Mouse (Mus musculus) lung, embryonic 14.5 days (tissue): ENCODE data around the gene Pax5. TPM values are rescaled to one million over a fixed set of nuclear protein-coding genes. Genes with fewer than 3 reads are reported as not detected.

Experiments
- ATAC-seq: fragments of 200-750 bp; cut with Nextera tagmentation; 2 replicates; pipeline ENCODE4 v1.8.0; 2017; ENCODE audit warnings: mild to moderate bottlenecking, moderate TSS enrichment, moderate library complexity; ENCODE audit not compliant: insufficient read depth
- DNase-seq: peaks from one replicate; pipeline ENCODE4 v3.0.0-alpha.2; 2015
- H3K27ac ChIP-seq: fragments of 300-500 bp; sonication (generic); 2 replicates; pipeline ENCODE4 v1.5.1; 2014; ENCODE audit warnings: low read depth, mild to moderate bottlenecking, moderate library complexity
- H3K27me3 ChIP-seq: fragments of 300-500 bp; sonication (generic); 2 replicates; pipeline ENCODE4 v1.6.1; 2014; ENCODE audit warnings: low read length, control low read depth; ENCODE audit not compliant: insufficient read depth
- H3K36me3 ChIP-seq: fragments of 300-500 bp; sonication (generic); 2 replicates; pipeline ENCODE4 v1.6.1; 2014; ENCODE audit warnings: control low read depth; ENCODE audit not compliant: insufficient read depth
- H3K4me1 ChIP-seq: fragments of 300-500 bp; sonication (generic); 2 replicates; pipeline ENCODE4 v1.6.1; 2014; ENCODE audit warnings: antibody characterized with exemption, control low read depth; ENCODE audit not compliant: insufficient read depth
- H3K4me2 ChIP-seq: fragments of 300-500 bp; sonication (generic); 2 replicates; pipeline ENCODE4 v1.6.1; 2014; ENCODE audit warnings: mild to moderate bottlenecking
- H3K4me3 ChIP-seq: fragments of 300-500 bp; sonication (generic); 2 replicates; pipeline ENCODE4 v1.5.1; 2014; ENCODE audit warnings: low read depth, low read length
- H3K9ac ChIP-seq: fragments of 300-500 bp; sonication (generic); 2 replicates; pipeline ENCODE4 v1.6.1; 2014
- H3K9me3 ChIP-seq: fragments of 300-500 bp; sonication (generic); 2 replicates; pipeline ENCODE4 v1.6.1; 2016; ENCODE audit warnings: low read depth, low read length, control low read depth
- CTCF ChIP-seq: IDR thresholded peaks from 2 replicates; pipeline ENCODE4 v1.5.1; 2016; ENCODE audit warnings: antibody characterized with exemption, low read depth
- WGBS: fragments of 180-500 bp; shearing (Covaris S2); extraction: QIAGEN DNeasy Blood & Tissue Kit; methylation state at CpG from one replicate; pipeline ENCODE4 v1.1.7; 2014; 5-methylcytosine and 5-hydroxymethylcytosine counted together
- polyA plus RNA-seq: library from polyadenylated mRNA; unstranded; fragments of >200 nt; fragmentation: Nextera tagmentation; extraction: Ambion mirVana; gene quantifications from 2 replicates; pipeline ENCODE4 v1.2.1, GENCODE M21; 2014

The Pax5 gene
- polyA plus RNA-seq, 1 experiment from 2014 or later = not detected

DNA sequence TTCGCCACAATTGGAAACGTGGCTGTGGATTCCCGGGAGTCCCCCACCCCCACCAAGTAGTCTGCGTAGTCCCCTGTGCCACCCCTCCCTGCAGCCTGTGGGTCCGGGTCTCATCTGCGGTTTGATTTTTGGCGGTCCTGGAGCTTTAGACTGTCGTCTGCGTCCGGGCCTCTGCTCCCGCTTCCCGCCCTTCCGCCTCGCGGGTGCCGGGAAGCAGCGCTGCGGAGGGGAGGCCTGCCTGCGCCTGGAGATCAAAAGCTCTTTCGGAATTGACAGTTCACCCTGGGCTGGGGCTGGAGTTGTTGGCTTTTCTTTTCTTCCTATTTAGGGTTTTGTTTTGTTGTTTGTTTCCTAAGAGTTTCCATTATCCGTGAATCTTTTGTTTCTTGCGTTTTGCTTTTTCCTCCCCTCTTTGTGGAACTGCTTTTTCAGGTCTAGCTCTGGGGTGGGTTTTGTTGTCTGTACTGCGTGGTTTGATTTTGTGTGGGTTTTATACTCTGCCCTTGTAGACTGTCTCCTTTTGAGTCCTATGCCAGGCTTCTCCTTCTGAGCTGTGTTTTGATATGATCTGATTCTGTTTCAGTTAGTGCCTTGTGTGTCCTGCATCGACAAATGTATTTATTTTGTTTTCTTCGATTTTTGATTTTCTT lies 1.9 kb upstream of the Pax5 start:
- Histone ChIP-seq H3K4me1 (no peaks in the 10 kb centered on the region), H3K9me3 (no peaks in the 10 kb centered on the region), H3K27ac (no peak overlapping the region), H3K36me3 (no peaks in the 10 kb centered on the region), H3K9ac (no peak overlapping the region), H3K27me3 (peaks cover 96% of the 10 kb centered on the region), H3K4me3 (peak overlapping the region; percentile 21; the same call in 1 of the 2 replicates), H3K4me2 (0 out of 2 replicates have a peak overlapping the region, but pooled peaks have one; percentile 23)
- under 1% methylated on average over 25 of the region's 25 CpGs for WGBS
- ATAC-seq = no peak
- DNase-seq = peak; percentile 45
- TF ChIP-seq CTCF = no peak

DNA sequence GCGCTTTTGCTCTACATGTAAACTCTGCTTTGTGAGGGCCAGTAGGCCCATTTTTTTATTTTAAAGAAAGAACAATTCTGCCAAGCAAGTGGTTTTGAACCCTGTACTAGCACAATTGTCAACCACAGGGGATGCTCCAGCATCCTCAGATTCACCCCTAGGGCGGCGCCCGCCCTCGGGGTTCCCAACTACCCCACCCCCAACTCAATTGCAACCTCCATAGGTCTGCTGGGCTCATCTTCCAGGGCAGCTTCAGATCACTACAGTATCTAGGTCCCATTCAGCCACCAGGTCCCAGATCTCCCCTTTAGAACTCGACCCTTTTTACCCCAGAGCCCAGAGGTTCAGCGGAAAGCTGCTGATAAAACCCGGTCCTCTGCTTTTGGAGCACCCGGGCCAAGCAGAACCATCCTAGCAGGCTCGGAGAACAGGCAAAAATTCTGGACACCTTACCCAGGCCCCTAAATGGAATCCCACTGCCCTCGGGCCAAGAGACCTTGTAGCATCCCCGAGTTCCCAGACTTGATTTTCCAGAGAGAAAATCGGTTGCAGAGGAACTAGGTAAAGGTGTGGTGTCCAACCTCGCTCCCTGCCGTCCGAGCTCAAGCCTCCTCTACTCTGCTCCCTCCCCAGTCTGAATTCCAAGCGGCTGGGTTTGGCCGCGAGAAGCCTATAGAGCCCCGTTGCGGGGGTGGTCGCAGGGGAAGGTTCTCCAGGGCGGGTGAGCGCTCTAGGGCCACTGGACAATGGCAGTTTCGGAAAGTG lies 1.0 kb upstream of the Pax5 start:
- Histone ChIP-seq H3K4me2 (no peak overlapping the region), H3K9me3 (no peaks in the 10 kb centered on the region), H3K36me3 (no peaks in the 10 kb centered on the region), H3K27me3 (peaks cover 96% of the 10 kb centered on the region), H3K27ac (no peak overlapping the region), H3K4me1 (no peaks in the 10 kb centered on the region), H3K9ac (no peak overlapping the region), H3K4me3 (no peak overlapping the region)
- no peak for ATAC-seq
- DNase-seq = no peak
- 3% methylated on average over 25 of the region's 25 CpGs for WGBS
- no peak for TF ChIP-seq CTCF

GRCm38 (mm10) chr4:44710701-44711097 lies 412 bp upstream of the Pax5 start:
- DNase-seq = no peak
- TF ChIP-seq CTCF = no peak
- H3K4me1 ChIP-seq = no peaks in the 10 kb centered on the region
- H3K4me2 ChIP-seq = no peak overlapping the region
- H3K4me3 ChIP-seq = no peak overlapping the region
- under 1% methylated on average over 30 of the region's 30 CpGs for WGBS
- no peak overlapping the region for H3K27ac ChIP-seq
- no peak overlapping the region for H3K9ac ChIP-seq
- no peaks in the 10 kb centered on the region for H3K9me3 ChIP-seq
- no peaks in the 10 kb centered on the region for H3K36me3 ChIP-seq
- ATAC-seq = no peak
- H3K27me3 ChIP-seq = peaks cover 100% of the 10 kb centered on the region

DNA sequence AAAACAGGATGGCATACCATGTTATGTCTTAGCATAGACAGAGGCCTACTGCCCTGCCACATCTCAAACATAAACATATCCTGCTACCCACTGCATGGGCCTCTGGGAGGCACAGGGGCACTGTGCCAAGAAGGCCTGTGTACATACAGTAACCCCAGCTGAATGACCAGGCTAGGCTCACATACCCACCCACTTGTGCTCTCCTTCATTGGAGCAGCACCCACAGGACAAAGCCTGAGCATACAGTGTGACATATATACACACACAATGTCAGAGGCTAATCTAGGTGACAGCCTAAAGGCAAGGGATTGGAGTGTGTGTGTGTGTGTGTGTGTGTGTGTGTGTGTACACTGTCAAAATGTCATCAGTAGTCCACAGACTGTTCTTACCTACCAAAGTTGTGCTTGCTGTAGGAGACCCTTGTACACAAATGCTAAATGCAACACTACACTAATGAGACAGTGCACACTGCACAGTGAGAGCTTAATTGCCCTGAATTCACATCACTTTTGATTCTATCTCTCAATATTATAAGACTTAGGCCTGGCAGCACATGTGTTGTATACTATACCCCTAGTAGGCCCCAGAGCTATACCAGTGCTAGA lies 1.1 kb downstream of the Pax5 start:
- Histone ChIP-seq H3K9me3 (no peaks in the 10 kb centered on the region), H3K4me2 (no peak overlapping the region), H3K4me3 (no peak overlapping the region), H3K36me3 (no peaks in the 10 kb centered on the region), H3K4me1 (no peaks in the 10 kb centered on the region), H3K9ac (no peak overlapping the region), H3K27me3 (peaks cover 100% of the 10 kb centered on the region), H3K27ac (no peak overlapping the region)
- no peak for TF ChIP-seq CTCF
- ATAC-seq (no peak), DNase-seq (no peak)

GRCm38 (mm10) chr4:44708311-44708710 lies 2.0 kb downstream of the Pax5 start:
- peaks cover 100% of the 10 kb centered on the region for H3K27me3 ChIP-seq
- H3K9ac ChIP-seq = no peak overlapping the region
- H3K4me3 ChIP-seq = no peak overlapping the region
- ATAC-seq (no peak), DNase-seq (no peak)
- H3K27ac ChIP-seq = no peak overlapping the region
- whole genome bisulfite sequencing = 46% methylated on average over 8 of the region's 8 CpGs
- no peaks in the 10 kb centered on the region for H3K9me3 ChIP-seq
- H3K4me2 ChIP-seq = no peak overlapping the region
- no peaks in the 10 kb centered on the region for H3K4me1 ChIP-seq
- TF ChIP-seq CTCF = no peak
- no peaks in the 10 kb centered on the region for H3K36me3 ChIP-seq

DNA sequence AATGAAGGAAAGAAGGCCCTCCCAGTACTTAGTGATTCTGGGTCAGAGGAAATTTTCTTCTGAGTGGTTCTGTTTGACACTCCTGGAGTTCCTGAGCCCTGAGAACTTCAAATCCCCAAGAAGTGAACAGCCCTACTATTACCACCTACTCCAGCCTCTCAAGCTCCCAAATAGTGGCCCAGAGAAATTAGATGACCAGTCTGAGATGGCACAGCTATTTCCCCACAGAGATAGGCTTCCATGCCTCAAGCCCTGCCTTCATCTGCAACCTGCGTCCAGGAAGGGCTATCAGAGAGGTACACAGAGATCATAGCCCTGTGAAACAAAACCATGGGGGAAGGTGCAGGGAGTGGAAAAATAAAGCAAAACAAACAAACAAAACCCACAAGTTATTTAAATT lies 3.4 kb downstream of the Pax5 start:
- TF ChIP-seq CTCF = no peak
- ATAC-seq = no peak
- no peak for DNase-seq
- peaks cover 100% of the 10 kb centered on the region for H3K27me3 ChIP-seq
- H3K4me2 ChIP-seq = no peak overlapping the region
- H3K4me1 ChIP-seq = no peaks in the 10 kb centered on the region
- H3K27ac ChIP-seq = no peak overlapping the region
- H3K36me3 ChIP-seq = no peaks in the 10 kb centered on the region
- no peak overlapping the region for H3K4me3 ChIP-seq
- H3K9ac ChIP-seq = no peak overlapping the region
- WGBS = 14% methylated on average over 1 of the region's 1 CpGs
- no peaks in the 10 kb centered on the region for H3K9me3 ChIP-seq

DNA sequence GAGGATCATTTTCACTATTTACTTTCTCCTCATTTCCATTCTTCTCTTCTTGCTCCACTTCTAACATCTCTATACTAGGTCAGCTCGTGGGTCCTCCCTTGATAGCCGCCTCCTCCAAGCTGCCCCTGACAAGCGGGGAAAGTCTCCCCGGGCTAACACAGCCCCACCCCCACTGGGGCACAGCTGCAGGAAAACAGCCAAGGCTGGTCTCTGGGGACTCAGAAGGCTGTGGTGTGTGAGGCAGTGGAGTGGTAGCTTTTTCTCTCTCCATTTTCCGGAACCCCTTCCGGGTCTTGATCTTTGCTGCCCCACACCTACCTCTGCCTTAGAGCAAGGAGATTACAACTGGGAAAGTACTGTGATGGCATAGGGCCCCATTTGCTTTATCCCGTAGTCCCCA lies 4.3 kb downstream of the Pax5 start:
- Histone ChIP-seq H3K27me3 (peaks cover 100% of the 10 kb centered on the region), H3K4me3 (no peak overlapping the region), H3K4me2 (no peak overlapping the region), H3K9me3 (no peaks in the 10 kb centered on the region), H3K9ac (no peak overlapping the region), H3K4me1 (no peaks in the 10 kb centered on the region), H3K36me3 (no peaks in the 10 kb centered on the region), H3K27ac (no peak overlapping the region)
- 6% methylated on average over 7 of the region's 7 CpGs for WGBS
- DNase-seq (no peak), ATAC-seq (no peak)
- TF ChIP-seq CTCF = no peak
